Mouse (Mus musculus): ENCODE measurements around the gene Gm17657. TPM values are rescaled to one million over a fixed set of nuclear protein-coding genes. Genes with fewer than 3 reads are reported as not detected.
"Not testable (repeated sequence)": the region's sequence is repeated elsewhere in the genome, so short reads cannot be mapped to it uniquely, and the experiment has no call there.

Gene Gm17657
- polyA plus RNA-seq, 1 experiment from 2014 or later, result not detected

- H3K36me3 ChIP-seq (replicated peaks; ENCODE audit: control insufficient read depth, insufficient read depth, low read depth, low read length), result no peaks in the 10 kb centered on the region; the same call in 1 of the 2 replicates
- H3K9me3 ChIP-seq (replicated peaks; ENCODE audit: control insufficient read depth, low read length), result no peaks in the 10 kb centered on the region
- H3K27ac ChIP-seq (replicated peaks; ENCODE audit: low read depth, low read length), result no peak overlapping the region
- H3K27me3 ChIP-seq (ENCODE audit: control insufficient read depth, insufficient read depth, low read length), result no peaks in the 10 kb centered on the region
- WGBS, result 62% methylated on average over 4 of the region's 4 CpGs
- H3K4me2 ChIP-seq (ENCODE audit: low read depth, low read length), result no peak overlapping the region
- no peak overlapping the region for H3K4me3 ChIP-seq (ENCODE audit: low read depth, low read length)
- H3K9ac ChIP-seq (replicated peaks; ENCODE audit: low read length), result no peak overlapping the region
- DNase-seq (ENCODE audit: low spot score), result no peak
- no peak for ATAC-seq (replicated peaks; ENCODE audit: insufficient number of reproducible peaks, low FRiP score, low TSS enrichment, low read depth)
- H3K4me1 ChIP-seq (ENCODE audit: control insufficient read depth, insufficient read depth, low read length), result no peaks in the 10 kb centered on the region
These were observed 51.4 kb downstream of the Gm17657 start for GRCm38 (mm10) chr17:29498028-29498427.

- H3K27ac ChIP-seq (replicated peaks; ENCODE audit: low read depth, low read length); ATAC-seq (replicated peaks; ENCODE audit: insufficient number of reproducible peaks, low FRiP score, low TSS enrichment, low read depth); H3K9ac ChIP-seq (replicated peaks; ENCODE audit: low read length); H3K9me3 ChIP-seq (replicated peaks; ENCODE audit: control insufficient read depth, low read length); DNase-seq (ENCODE audit: low spot score); H3K36me3 ChIP-seq (replicated peaks; ENCODE audit: control insufficient read depth, insufficient read depth, low read depth, low read length); H3K4me1 ChIP-seq (ENCODE audit: control insufficient read depth, insufficient read depth, low read length); H3K4me3 ChIP-seq (ENCODE audit: low read depth, low read length); H3K27me3 ChIP-seq (ENCODE audit: control insufficient read depth, insufficient read depth, low read length); H3K4me2 ChIP-seq (ENCODE audit: low read depth, low read length): not testable (repeated sequence)
- WGBS, result 74% methylated on average over 1 of the region's 1 CpGs
These were observed 52.0 kb downstream of the Gm17657 start for GRCm38 (mm10) chr17:29497481-29497880.

- DNase-seq (ENCODE audit: low spot score) (no peak), ATAC-seq (replicated peaks; ENCODE audit: insufficient number of reproducible peaks, low FRiP score, low TSS enrichment, low read depth) (no peak)
- H3K9ac ChIP-seq (replicated peaks; ENCODE audit: low read length), result no peak overlapping the region
- no peaks in the 10 kb centered on the region for H3K27me3 ChIP-seq (ENCODE audit: control insufficient read depth, insufficient read depth, low read length)
- 91% methylated on average over 3 of the region's 3 CpGs for WGBS
- no peak overlapping the region for H3K4me2 ChIP-seq (ENCODE audit: low read depth, low read length)
- H3K9me3 ChIP-seq (replicated peaks; ENCODE audit: control insufficient read depth, low read length), result no peaks in the 10 kb centered on the region
- H3K4me1 ChIP-seq (ENCODE audit: control insufficient read depth, insufficient read depth, low read length), result no peaks in the 10 kb centered on the region
- no peaks in the 10 kb centered on the region; the same call in 1 of the 2 replicates for H3K36me3 ChIP-seq (replicated peaks; ENCODE audit: control insufficient read depth, insufficient read depth, low read depth, low read length)
- H3K4me3 ChIP-seq (ENCODE audit: low read depth, low read length), result no peak overlapping the region
- H3K27ac ChIP-seq (replicated peaks; ENCODE audit: low read depth, low read length), result no peak overlapping the region
These were observed 52.4 kb downstream of the Gm17657 start for GRCm38 (mm10) chr17:29497071-29497354.

- WGBS, result 75% methylated on average over 6 of the region's 6 CpGs
- ATAC-seq (replicated peaks; ENCODE audit: insufficient number of reproducible peaks, low FRiP score, low TSS enrichment, low read depth) (no peak), DNase-seq (ENCODE audit: low spot score) (no peak)
- Histone ChIP-seq H3K27me3 (ENCODE audit: control insufficient read depth, insufficient read depth, low read length) (no peaks in the 10 kb centered on the region), H3K4me1 (ENCODE audit: control insufficient read depth, insufficient read depth, low read length) (no peaks in the 10 kb centered on the region), H3K36me3 (replicated peaks; ENCODE audit: control insufficient read depth, insufficient read depth, low read depth, low read length) (no peaks in the 10 kb centered on the region; the same call in 1 of the 2 replicates), H3K9ac (replicated peaks; ENCODE audit: low read length) (no peak overlapping the region), H3K9me3 (replicated peaks; ENCODE audit: control insufficient read depth, low read length) (no peaks in the 10 kb centered on the region), H3K27ac (replicated peaks; ENCODE audit: low read depth, low read length) (no peak overlapping the region), H3K4me2 (ENCODE audit: low read depth, low read length) (no peak overlapping the region), H3K4me3 (ENCODE audit: low read depth, low read length) (no peak overlapping the region)
These were observed 53.0 kb downstream of the Gm17657 start for GRCm38 (mm10) chr17:29496211-29497070.

- H3K4me3 ChIP-seq (ENCODE audit: low read depth, low read length), result 0 out of 2 replicates have a peak overlapping the region, but pooled peaks have one; percentile 3
- H3K4me2 ChIP-seq (ENCODE audit: low read depth, low read length), result no peak overlapping the region; the same call in 1 of the 2 replicates
- H3K9me3 ChIP-seq (replicated peaks; ENCODE audit: control insufficient read depth, low read length), result no peaks in the 10 kb centered on the region
- WGBS, result 64% methylated on average over 7 of the region's 8 CpGs
- no peaks in the 10 kb centered on the region for H3K4me1 ChIP-seq (ENCODE audit: control insufficient read depth, insufficient read depth, low read length)
- no peaks in the 10 kb centered on the region; the same call in 1 of the 2 replicates for H3K36me3 ChIP-seq (replicated peaks; ENCODE audit: control insufficient read depth, insufficient read depth, low read depth, low read length)
- peak overlapping the region; percentile 28; the same call in 1 of the 2 replicates for H3K9ac ChIP-seq (replicated peaks; ENCODE audit: low read length)
- DNase-seq (ENCODE audit: low spot score) (no peak), ATAC-seq (replicated peaks; ENCODE audit: insufficient number of reproducible peaks, low FRiP score, low TSS enrichment, low read depth) (no peak)
- no peaks in the 10 kb centered on the region for H3K27me3 ChIP-seq (ENCODE audit: control insufficient read depth, insufficient read depth, low read length)
- H3K27ac ChIP-seq (replicated peaks; ENCODE audit: low read depth, low read length), result no peak overlapping the region
These were observed 54.7 kb downstream of the Gm17657 start for GRCm38 (mm10) chr17:29494732-29495076.

- DNase-seq (ENCODE audit: low spot score), result no peak
- H3K27ac ChIP-seq (replicated peaks; ENCODE audit: low read depth, low read length), result no peak overlapping the region
- H3K4me1 ChIP-seq (ENCODE audit: control insufficient read depth, insufficient read depth, low read length), result no peaks in the 10 kb centered on the region
- peak overlapping the region; percentile 28; the same call in 1 of the 2 replicates for H3K9ac ChIP-seq (replicated peaks; ENCODE audit: low read length)
- H3K4me3 ChIP-seq (ENCODE audit: low read depth, low read length), result 0 out of 2 replicates have a peak overlapping the region, but pooled peaks have one; percentile 3
- 75% methylated on average over 10 of the region's 10 CpGs for WGBS
- no peaks in the 10 kb centered on the region for H3K27me3 ChIP-seq (ENCODE audit: control insufficient read depth, insufficient read depth, low read length)
- H3K9me3 ChIP-seq (replicated peaks; ENCODE audit: control insufficient read depth, low read length), result no peaks in the 10 kb centered on the region
- H3K36me3 ChIP-seq (replicated peaks; ENCODE audit: control insufficient read depth, insufficient read depth, low read depth, low read length), result no peaks in the 10 kb centered on the region; the same call in 1 of the 2 replicates
- no peak overlapping the region; the same call in 1 of the 2 replicates for H3K4me2 ChIP-seq (ENCODE audit: low read depth, low read length)
- ATAC-seq (replicated peaks; ENCODE audit: insufficient number of reproducible peaks, low FRiP score, low TSS enrichment, low read depth), result no peak
These were observed 55.2 kb downstream of the Gm17657 start for GRCm38 (mm10) chr17:29494062-29494731.

GRCm38 (mm10) chr17:29493461-29493980, 55.9 kb downstream of the Gm17657 start:
- H3K9ac ChIP-seq (replicated peaks; ENCODE audit: low read length), result peak overlapping the region; percentile 7; the same call in 1 of the 2 replicates
- no peaks in the 10 kb centered on the region for H3K27me3 ChIP-seq (ENCODE audit: control insufficient read depth, insufficient read depth, low read length)
- H3K36me3 ChIP-seq (replicated peaks; ENCODE audit: control insufficient read depth, insufficient read depth, low read depth, low read length), result no peaks in the 10 kb centered on the region; the same call in 1 of the 2 replicates
- no peaks in the 10 kb centered on the region for H3K9me3 ChIP-seq (replicated peaks; ENCODE audit: control insufficient read depth, low read length)
- WGBS, result 73% methylated on average over 11 of the region's 11 CpGs
- H3K4me3 ChIP-seq (ENCODE audit: low read depth, low read length), result peak overlapping the region; percentile 98; the same call in 1 of the 2 replicates
- no peaks in the 10 kb centered on the region for H3K4me1 ChIP-seq (ENCODE audit: control insufficient read depth, insufficient read depth, low read length)
- no peak overlapping the region for H3K4me2 ChIP-seq (ENCODE audit: low read depth, low read length)
- ATAC-seq (replicated peaks; ENCODE audit: insufficient number of reproducible peaks, low FRiP score, low TSS enrichment, low read depth) (no peak), DNase-seq (ENCODE audit: low spot score) (no peak)
- H3K27ac ChIP-seq (replicated peaks; ENCODE audit: low read depth, low read length), result no peak overlapping the region
